Mouse (Mus musculus) hindbrain, postnatal 0 days (tissue): ENCODE results near the gene Lce6a. TPM values are rescaled to one million over a fixed set of nuclear protein-coding genes. Genes with fewer than 3 reads are reported as not detected.
A peak's percentile ranks its signal among the peaks of the same experiment; 100 is the strongest.

Experiments
- ATAC-seq: fragments of 200-750 bp; cut with Nextera tagmentation; 2 replicates; pipeline ENCODE4 v1.8.0; 2017; ENCODE audit warnings: mild to moderate bottlenecking, moderate TSS enrichment, moderate library complexity
- DNase-seq: peaks from one replicate; pipeline ENCODE4 v3.0.0-alpha.2; 2015; ENCODE audit warnings: low spot score
- H3K27ac ChIP-seq: fragments of 300-500 bp; sonication (generic); 2 replicates; pipeline ENCODE4 v1.5.1; 2014; ENCODE audit warnings: mild to moderate bottlenecking
- H3K27me3 ChIP-seq: fragments of 300-500 bp; sonication (generic); 2 replicates; pipeline ENCODE4 v1.6.1; 2014; ENCODE audit warnings: low read length, mixed read lengths; ENCODE audit not compliant: insufficient read depth
- H3K36me3 ChIP-seq: fragments of 300-500 bp; sonication (generic); 2 replicates; pipeline ENCODE4 v1.6.1; 2014; ENCODE audit warnings: low read length, mixed read lengths; ENCODE audit not compliant: insufficient read depth
- H3K4me1 ChIP-seq: fragments of 300-500 bp; sonication (generic); 2 replicates; pipeline ENCODE4 v1.6.1; 2014; ENCODE audit warnings: antibody characterized with exemption, low read length, mixed read lengths; ENCODE audit not compliant: insufficient read depth
- H3K4me2 ChIP-seq: fragments of 300-500 bp; sonication (generic); 2 replicates; pipeline ENCODE4 v1.6.1; 2014; ENCODE audit warnings: low read depth, mild to moderate bottlenecking, low read length, moderate library complexity, mixed read lengths
- H3K4me3 ChIP-seq: fragments of 300-500 bp; sonication (generic); 2 replicates; pipeline ENCODE4 v1.5.1; 2014; ENCODE audit warnings: low read length
- H3K9ac ChIP-seq: fragments of 300-500 bp; sonication (generic); replicated peaks from 2 replicates; pipeline ENCODE4 v1.6.1; 2014; ENCODE audit warnings: mild to moderate bottlenecking, low read length, moderate library complexity, mixed read lengths
- H3K9me3 ChIP-seq: fragments of 300-500 bp; sonication (generic); 2 replicates; pipeline ENCODE4 v1.6.1; 2016; ENCODE audit warnings: low read length, mixed read lengths
- CTCF ChIP-seq: IDR thresholded peaks from 2 replicates; pipeline ENCODE4 v1.5.1; 2016; ENCODE audit warnings: antibody characterized with exemption, control low read depth, low read depth
- WGBS: fragments of 180-500 bp; shearing (Covaris S2); extraction: QIAGEN DNeasy Blood & Tissue Kit; methylation state at CpG from one replicate; pipeline ENCODE4 v1.1.7; 2014; 5-methylcytosine and 5-hydroxymethylcytosine counted together
- polyA plus RNA-seq: library from polyadenylated mRNA; unstranded; fragments of >200 nt; fragmentation: Nextera tagmentation; extraction: Ambion mirVana; gene quantifications from 2 replicates; pipeline ENCODE4 v1.2.1, GENCODE M21; 2015
- total RNA-seq: library from RNA; depleted of rRNA; stranded (reverse); fragments of >200 nt; gene quantifications from 2 replicates; pipeline ENCODE4 v1.2.3, GENCODE M21; 2014

Gene Lce6a
- total and polyA plus RNA-seq, 2 experiments from 2014 or later: not detected

DNA sequence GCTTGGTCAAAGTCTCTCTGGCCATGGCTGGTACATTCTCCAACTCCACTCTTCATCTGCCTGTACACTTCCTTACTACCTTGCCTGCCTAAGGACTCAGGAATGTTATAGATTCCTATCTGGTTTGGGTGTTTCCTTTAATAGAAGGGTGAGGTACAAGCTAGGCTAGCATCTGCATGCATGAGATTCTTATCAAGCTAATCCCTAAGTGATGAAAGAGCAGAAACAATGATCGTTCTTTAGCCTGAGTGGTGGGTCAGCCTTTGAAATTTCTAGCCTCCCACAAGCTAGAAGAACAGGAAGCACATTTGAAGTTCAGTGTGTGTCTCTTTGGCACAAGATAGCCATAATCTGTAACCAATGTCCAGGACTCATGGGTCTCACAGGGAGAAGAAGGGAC lies 11.7 kb downstream of the Lce6a start:
- no peaks in the 10 kb centered on the region for H3K27me3 ChIP-seq
- no peaks in the 10 kb centered on the region for H3K9me3 ChIP-seq
- no peak for DNase-seq
- no peak for ATAC-seq
- TF ChIP-seq CTCF: no peak
- H3K27ac ChIP-seq: no peak overlapping the region
- no peaks in the 10 kb centered on the region for H3K36me3 ChIP-seq
- no peak overlapping the region for H3K4me2 ChIP-seq
- H3K4me1 ChIP-seq: no peaks in the 10 kb centered on the region
- H3K4me3 ChIP-seq: no peak overlapping the region
- no peak overlapping the region for H3K9ac ChIP-seq
- WGBS: 87% methylated on average over 1 of the region's 1 CpGs

DNA sequence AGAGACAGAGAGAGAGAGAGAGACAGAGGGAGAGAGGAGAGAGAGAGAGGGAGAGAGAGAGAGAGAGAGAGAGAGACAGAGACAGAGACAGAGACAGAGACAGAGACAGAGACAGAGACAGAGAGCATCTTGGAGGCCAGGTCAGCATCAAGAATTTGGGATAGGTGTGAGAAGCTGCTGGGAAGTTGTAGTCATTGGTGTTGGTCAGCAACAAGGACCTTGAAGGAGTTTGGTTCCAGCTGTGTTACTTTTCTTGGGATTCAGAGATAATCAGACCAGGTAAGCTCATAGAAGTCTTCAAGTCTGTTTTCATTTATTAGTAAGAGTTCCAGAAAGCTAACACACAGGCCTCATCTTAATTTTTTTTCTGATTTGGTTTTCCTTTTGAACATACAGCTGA lies 14.1 kb downstream of the Lce6a start, which contains the start of gene 2210017I01Rik:
TSS of gene 2210017I01Rik (minus strand) at position 101 of the 400 bp plus-strand sequence.
- ATAC-seq (no peak), DNase-seq (no peak)
- no peak within 1 kb of the TSS for H3K4me2 ChIP-seq
- H3K27me3 ChIP-seq: no peaks in the 10 kb centered on the region
- H3K36me3 ChIP-seq: no peaks in the 10 kb centered on the region
- H3K4me1 ChIP-seq: no peaks in the 10 kb centered on the region
- no peak for TF ChIP-seq CTCF
- H3K4me3 ChIP-seq: no peak within 1 kb of the TSS
- H3K9me3 ChIP-seq: no peaks in the 10 kb centered on the region
- H3K27ac ChIP-seq: no peak within 1 kb of the TSS
- no peak within 1 kb of the TSS for H3K9ac ChIP-seq

DNA sequence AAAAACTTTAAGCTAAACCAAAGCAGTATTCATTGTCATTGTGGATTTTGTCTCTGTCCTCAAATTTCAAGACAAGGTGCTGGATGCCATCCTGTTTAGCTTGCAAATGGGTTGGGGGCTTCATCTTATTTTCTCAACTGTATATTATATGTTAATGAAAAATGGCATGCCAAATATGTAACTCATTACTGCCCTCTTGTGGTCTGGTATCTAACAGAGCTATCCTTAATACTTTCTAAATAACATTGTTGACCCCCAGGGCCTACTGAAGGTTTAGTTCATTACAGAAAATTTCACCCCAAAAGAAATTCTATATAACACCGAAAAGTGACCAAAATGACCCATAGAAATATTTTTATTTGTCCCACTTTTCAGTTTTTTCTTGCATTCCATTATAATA lies 19.3 kb downstream of the Lce6a start:
- H3K9me3 ChIP-seq: peaks cover 6% of the 10 kb centered on the region; the same call in 1 of the 2 replicates

DNA sequence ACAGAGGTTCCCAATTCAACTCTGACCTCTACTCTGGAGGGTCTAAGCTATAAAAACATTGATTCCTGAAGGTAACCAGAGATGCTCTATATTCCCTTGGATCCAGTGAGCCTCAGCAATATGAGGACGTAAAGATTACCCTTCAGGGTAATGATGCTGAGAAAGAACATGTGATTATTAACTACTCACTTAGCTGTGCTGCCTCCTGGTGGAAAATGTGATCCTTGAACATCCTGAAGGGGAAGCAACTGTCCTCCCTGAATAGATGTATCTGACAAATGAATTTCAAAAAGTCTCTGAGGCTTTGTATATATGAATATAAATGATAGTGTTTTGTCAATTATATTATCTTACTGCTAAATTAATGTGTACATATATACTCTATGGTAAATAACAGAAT lies 21.0 kb downstream of the Lce6a start:
- Histone ChIP-seq H3K4me1 (no peaks in the 10 kb centered on the region), H3K4me2 (no peak overlapping the region), H3K36me3 (no peaks in the 10 kb centered on the region), H3K27me3 (no peaks in the 10 kb centered on the region), H3K9me3 (peaks cover 6% of the 10 kb centered on the region; the same call in 1 of the 2 replicates), H3K9ac (no peak overlapping the region), H3K27ac (no peak overlapping the region), H3K4me3 (no peak overlapping the region)
- TF ChIP-seq CTCF: no peak
- DNase-seq (no peak), ATAC-seq (no peak)
- WGBS: 67% methylated on average over 1 of the region's 1 CpGs

More for the DNA sequence above, 19.3 kb downstream of the Lce6a start:
- Histone ChIP-seq H3K9ac (no peak overlapping the region), H3K4me2 (no peak overlapping the region), H3K4me1 (no peaks in the 10 kb centered on the region), H3K27ac (no peak overlapping the region), H3K36me3 (no peaks in the 10 kb centered on the region), H3K4me3 (no peak overlapping the region), H3K27me3 (no peaks in the 10 kb centered on the region)
- peak; percentile 27; the same call in 1 of the 2 replicates for TF ChIP-seq CTCF
- WGBS: 58% methylated on average over 1 of the region's 1 CpGs
- ATAC-seq: no peak
- DNase-seq: peak; percentile 23

DNA sequence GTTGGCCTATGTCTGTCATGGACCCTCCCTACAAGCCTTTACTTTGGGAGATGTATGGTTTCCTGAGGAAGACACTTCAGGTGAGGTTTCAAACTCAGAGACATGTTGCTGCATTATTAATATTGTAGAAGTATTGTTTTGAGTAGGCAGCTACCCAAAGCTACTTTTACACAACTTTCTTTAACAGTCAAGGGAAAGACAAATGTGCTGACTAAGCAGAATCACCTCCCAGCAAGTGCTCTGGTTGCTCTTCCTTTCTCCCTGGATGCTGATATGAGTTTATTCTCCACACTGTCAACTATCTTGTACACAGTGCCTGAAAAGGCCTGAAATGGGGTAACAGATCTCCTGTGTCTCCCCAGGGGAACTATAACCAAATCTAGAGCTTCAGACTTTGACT lies 21.5 kb downstream of the Lce6a start:
- peaks cover 6% of the 10 kb centered on the region; the same call in 1 of the 2 replicates for H3K9me3 ChIP-seq
- no peaks in the 10 kb centered on the region for H3K27me3 ChIP-seq
- DNase-seq (no peak), ATAC-seq (no peak)
- H3K4me2 ChIP-seq: no peak overlapping the region
- no peak overlapping the region for H3K27ac ChIP-seq
- no peak overlapping the region for H3K4me3 ChIP-seq
- no peak overlapping the region for H3K9ac ChIP-seq
- no peaks in the 10 kb centered on the region for H3K36me3 ChIP-seq
- no peak for TF ChIP-seq CTCF
- H3K4me1 ChIP-seq: no peaks in the 10 kb centered on the region

DNA sequence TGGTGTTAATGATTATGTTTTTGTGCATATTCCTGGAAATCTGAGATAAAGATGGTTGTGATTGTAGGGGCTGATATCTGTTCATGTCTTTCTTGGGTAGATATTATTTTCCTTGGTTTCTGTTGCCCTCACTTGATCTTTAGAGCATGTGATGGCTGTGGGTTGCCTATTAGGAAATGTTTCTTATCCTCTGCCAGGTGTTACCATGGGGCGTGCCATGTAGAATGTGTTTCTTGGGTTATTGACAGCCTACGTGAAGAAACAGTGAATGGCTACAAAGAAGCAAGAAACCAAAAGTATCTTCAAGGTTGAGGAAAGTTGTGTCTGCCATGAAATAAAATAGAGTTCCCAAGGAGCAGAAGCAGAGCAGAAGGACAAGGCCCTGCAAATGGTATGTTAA lies 23.0 kb downstream of the Lce6a start:
- DNase-seq (no peak), ATAC-seq (no peak)
- peaks cover 6% of the 10 kb centered on the region; the same call in 1 of the 2 replicates for H3K9me3 ChIP-seq
- no peak for TF ChIP-seq CTCF
- no peak overlapping the region for H3K4me3 ChIP-seq
- no peak overlapping the region for H3K4me2 ChIP-seq
- no peaks in the 10 kb centered on the region for H3K4me1 ChIP-seq
- H3K27ac ChIP-seq: no peak overlapping the region
- 96% methylated on average over 2 of the region's 2 CpGs for WGBS
- H3K27me3 ChIP-seq: no peaks in the 10 kb centered on the region
- H3K9ac ChIP-seq: no peak overlapping the region
- no peaks in the 10 kb centered on the region for H3K36me3 ChIP-seq

DNA sequence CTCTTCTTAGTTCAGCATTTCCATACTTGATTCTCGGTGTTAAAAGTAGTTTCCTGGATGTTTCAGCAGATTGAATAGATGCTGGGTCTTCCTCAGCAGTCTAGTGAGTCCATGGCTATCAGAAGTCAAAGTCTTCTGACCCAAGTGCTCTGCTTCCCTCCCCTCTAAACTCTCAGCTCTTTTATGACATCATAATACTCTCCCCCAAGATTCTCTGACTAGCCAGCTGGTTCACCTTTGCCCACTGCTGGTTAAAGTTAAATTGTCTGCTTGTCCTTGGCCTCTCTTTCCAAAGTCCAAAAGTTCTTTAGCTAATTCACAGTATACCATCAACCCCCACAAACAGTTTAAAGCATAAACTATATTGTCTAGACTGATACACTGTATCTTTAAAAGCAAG lies 32.6 kb downstream of the Lce6a start, which contains the start of gene Smcp:
TSS of gene Smcp (minus strand) at position 140 of the 400 bp plus-strand sequence.
- no peak within 1 kb of the TSS for H3K9ac ChIP-seq
- DNase-seq (no peak), ATAC-seq (no peak)
- 78% methylated on average over 1 of the region's 1 CpGs for WGBS
- H3K9me3 ChIP-seq: no peaks in the 10 kb centered on the region
- H3K4me2 ChIP-seq: no peak within 1 kb of the TSS
- no peaks in the 10 kb centered on the region for H3K36me3 ChIP-seq
- H3K4me3 ChIP-seq: no peak within 1 kb of the TSS
- H3K27ac ChIP-seq: no peak within 1 kb of the TSS
- no peaks in the 10 kb centered on the region for H3K27me3 ChIP-seq
- H3K4me1 ChIP-seq: no peaks in the 10 kb centered on the region
- no peak for TF ChIP-seq CTCF
